Mouse (Mus musculus): ENCODE data around the gene Gm10961.
"Not testable (repeated sequence)": the region's sequence is repeated elsewhere in the genome, so short reads cannot be mapped to it uniquely, and the experiment has no call there.

Gene Gm10961

GRCm38 (mm10) chr3:107612902-107613525 is 18.1 kb upstream of the Gm10961 start:
- peak; percentile 47 to 74 for DNase-seq (ENCODE audit: low spot score in 2 of 2)

- DNase-seq (ENCODE audit: low spot score in 2 of 2) = peak in 1 of 2 experiments; percentile 2
Measured at GRCm38 (mm10) chr3:107617800-107618199, 13.3 kb upstream of the Gm10961 start.

GRCm38 (mm10) chr3:107619911-107620310 is 11.2 kb upstream of the Gm10961 start:
- peak in 1 of 2 experiments; percentile 1 for DNase-seq (ENCODE audit: low spot score in 2 of 2)

- DNase-seq (ENCODE audit: low spot score in 2 of 2) = peak; percentile 1 to 2
Measured at GRCm38 (mm10) chr3:107621286-107622075, 9.6 kb upstream of the Gm10961 start.

- DNase-seq (ENCODE audit: low spot score in 2 of 2) = peak in 1 of 2 experiments; percentile 3
Measured at GRCm38 (mm10) chr3:107622537-107622936, 8.6 kb upstream of the Gm10961 start.

GRCm38 (mm10) chr3:107624424-107624823 is 6.7 kb upstream of the Gm10961 start:
- peak; percentile 1 to 2 for DNase-seq (ENCODE audit: low spot score in 2 of 2)

- DNase-seq (ENCODE audit: low spot score in 2 of 2) = peak; percentile 1 to 2
Measured at GRCm38 (mm10) chr3:107625536-107625935, 5.6 kb upstream of the Gm10961 start.

- peak; percentile 1 to 2 for DNase-seq (ENCODE audit: low spot score in 2 of 2)
Measured at GRCm38 (mm10) chr3:107626751-107627150, 4.4 kb upstream of the Gm10961 start.

- peak in 1 of 2 experiments; percentile 1 for DNase-seq (ENCODE audit: low spot score in 2 of 2)
Measured at GRCm38 (mm10) chr3:107627641-107628040, 3.5 kb upstream of the Gm10961 start.

- DNase-seq (ENCODE audit: low spot score in 2 of 2) = peak in 1 of 2 experiments; percentile 10
Measured at GRCm38 (mm10) chr3:107628551-107628950, 2.6 kb upstream of the Gm10961 start.

- peak in 1 of 2 experiments; percentile 0 for DNase-seq (ENCODE audit: low spot score in 2 of 2)
Measured at GRCm38 (mm10) chr3:107629411-107629810, 1.7 kb upstream of the Gm10961 start.

- peak; percentile 90 to 91 for DNase-seq (ENCODE audit: low spot score in 2 of 2)
Measured at GRCm38 (mm10) chr3:107631523-107631958, 419 bp downstream of the Gm10961 start, which contains the start of gene Strip1. Strip1 (minus strand) TSS chr3:107631694.

- DNase-seq (ENCODE audit: low spot score in 2 of 2) = no peak
Measured at GRCm38 (mm10) chr3:107632786-107633185, 1.7 kb downstream of the Gm10961 start.

- no peak for DNase-seq (ENCODE audit: low spot score in 2 of 2)
Measured at GRCm38 (mm10) chr3:107633906-107634305, 2.8 kb downstream of the Gm10961 start.

- DNase-seq (ENCODE audit: low spot score in 2 of 2) = peak in 1 of 2 experiments; percentile 0
Measured at GRCm38 (mm10) chr3:107635836-107636235, 4.7 kb downstream of the Gm10961 start.

GRCm38 (mm10) chr3:107636236-107636635 is 5.1 kb downstream of the Gm10961 start:
- no peak for DNase-seq (ENCODE audit: low spot score in 2 of 2)

- DNase-seq (ENCODE audit: low spot score in 2 of 2) = no peak
Measured at GRCm38 (mm10) chr3:107637606-107638172, 6.6 kb downstream of the Gm10961 start.

GRCm38 (mm10) chr3:107646947-107647346 is 15.8 kb downstream of the Gm10961 start:
- DNase-seq (ENCODE audit: low spot score in 2 of 2) = no peak

GRCm38 (mm10) chr3:107650276-107650675 is 19.2 kb downstream of the Gm10961 start:
- DNase-seq (ENCODE audit: low spot score in 2 of 2) = not testable (repeated sequence)

- DNase-seq (ENCODE audit: low spot score in 2 of 2) = no peak
Measured at GRCm38 (mm10) chr3:107652968-107653367, 21.8 kb downstream of the Gm10961 start.

- no peak for DNase-seq (ENCODE audit: low spot score in 2 of 2)
Measured at GRCm38 (mm10) chr3:107654861-107655260, 23.7 kb downstream of the Gm10961 start.

GRCm38 (mm10) chr3:107655491-107655890 is 24.4 kb downstream of the Gm10961 start:
- DNase-seq (ENCODE audit: low spot score in 2 of 2) = no peak
